Mouse (Mus musculus) embryonic facial prominence, embryonic 11.5 days (tissue): ENCODE measurements around the gene Vmn1r171. TPM values are rescaled to one million over a fixed set of nuclear protein-coding genes. Genes with fewer than 3 reads are reported as not detected.
"Not testable (repeated sequence)": the region's sequence is repeated elsewhere in the genome, so short reads cannot be mapped to it uniquely, and the experiment has no call there.

Source experiments
- ATAC-seq: fragments of 200-750 bp; cut with Nextera tagmentation; replicated peaks from 2 replicates; pipeline ENCODE4 v1.8.0; 2017; ENCODE audit warnings: low read depth; ENCODE audit not compliant: insufficient number of reproducible peaks, low FRiP score, low TSS enrichment
- DNase-seq: peaks from one replicate; pipeline ENCODE4 v3.0.0-alpha.2; 2015; ENCODE audit warnings: low spot score
- H3K27ac ChIP-seq: fragments of 300-500 bp; sonication (generic); replicated peaks from 2 replicates; pipeline ENCODE4 v1.5.1; 2014; ENCODE audit warnings: mild to moderate bottlenecking, low read depth, low read length, control low read depth
- H3K27me3 ChIP-seq: fragments of 300-500 bp; sonication (generic); 2 replicates; pipeline ENCODE4 v1.6.1; 2014; ENCODE audit warnings: mild to moderate bottlenecking, low read length, moderate library complexity, mixed read lengths; ENCODE audit not compliant: control insufficient read depth, insufficient read depth
- H3K36me3 ChIP-seq: fragments of 300-500 bp; sonication (generic); replicated peaks from 2 replicates; pipeline ENCODE4 v1.6.1; 2014; ENCODE audit warnings: low read depth, mild to moderate bottlenecking, low read length, moderate library complexity, mixed read lengths; ENCODE audit not compliant: control insufficient read depth, insufficient read depth
- H3K4me1 ChIP-seq: fragments of 300-500 bp; sonication (generic); 2 replicates; pipeline ENCODE4 v1.6.1; 2014; ENCODE audit warnings: low read length, mixed read lengths; ENCODE audit not compliant: control insufficient read depth, insufficient read depth
- H3K4me2 ChIP-seq: fragments of 300-500 bp; sonication (generic); 2 replicates; pipeline ENCODE4 v1.6.1; 2014; ENCODE audit warnings: low read depth, mild to moderate bottlenecking, control low read depth, low read length, moderate library complexity
- H3K4me3 ChIP-seq: fragments of 300-500 bp; sonication (generic); 2 replicates; pipeline ENCODE4 v1.5.1; 2014; ENCODE audit warnings: low read depth, low read length, control low read depth
- H3K9ac ChIP-seq: fragments of 300-500 bp; sonication (generic); replicated peaks from 2 replicates; pipeline ENCODE4 v1.6.1; 2014; ENCODE audit warnings: mild to moderate bottlenecking, control low read depth, low read length
- H3K9me3 ChIP-seq: fragments of 300-500 bp; sonication (generic); replicated peaks from 2 replicates; pipeline ENCODE4 v1.6.1; 2016; ENCODE audit warnings: mild to moderate bottlenecking, low read length, inconsistent platforms, mixed read lengths; ENCODE audit not compliant: control insufficient read depth
- WGBS: fragments of 180-500 bp; shearing (Covaris S2); extraction: QIAGEN DNeasy Blood & Tissue Kit; methylation state at CpG from one replicate; pipeline ENCODE4 v1.1.7; 2014; 5-methylcytosine and 5-hydroxymethylcytosine counted together
- polyA plus RNA-seq: library from polyadenylated mRNA; unstranded; fragments of >200 nt; fragmentation: Nextera tagmentation; extraction: Ambion mirVana; gene quantifications from 2 replicates; pipeline ENCODE4 v1.2.1, GENCODE M21; 2014

The Vmn1r171 gene
- not detected in 2 replicates for polyA plus RNA-seq

- DNase-seq, result no peak
- H3K9me3 ChIP-seq, result no peaks in the 10 kb centered on the region
- H3K36me3 ChIP-seq, result no peaks in the 10 kb centered on the region
- H3K9ac ChIP-seq, result no peak within 1 kb of the TSS
- no peak within 1 kb of the TSS for H3K4me2 ChIP-seq
- no peak for ATAC-seq
- no peaks in the 10 kb centered on the region for H3K4me1 ChIP-seq
- no peak within 1 kb of the TSS for H3K27ac ChIP-seq
- H3K27me3 ChIP-seq, result no peaks in the 10 kb centered on the region
- H3K4me3 ChIP-seq, result no peak within 1 kb of the TSS
Measured at GRCm38 (mm10) chr7:23630422-23630821, at the start of gene Vmn1r171. Gene Vmn1r171 (plus strand): TSS chr7:23630722.

- not testable (repeated sequence) for H3K4me1 ChIP-seq, H3K27ac ChIP-seq, H3K9me3 ChIP-seq, H3K4me2 ChIP-seq, H3K27me3 ChIP-seq, H3K36me3 ChIP-seq, H3K9ac ChIP-seq, ATAC-seq, DNase-seq, H3K4me3 ChIP-seq
- WGBS, result 33% methylated on average over 1 of the region's 1 CpGs
Measured at GRCm38 (mm10) chr7:23605875-23606274, 24.6 kb upstream of the Vmn1r171 start, which contains the start of gene Vmn1r170. Gene Vmn1r170 (plus strand): TSS chr7:23606175.

GRCm38 (mm10) chr7:23658016-23658415 is 27.5 kb downstream of the Vmn1r171 start, which contains the start of gene Vmn1r172:
Gene Vmn1r172 (plus strand): TSS chr7:23658316.
- 67% methylated on average over 2 of the region's 2 CpGs for WGBS
- Histone ChIP-seq H3K27me3 (no peaks in the 10 kb centered on the region), H3K4me2 (no peak within 1 kb of the TSS), H3K36me3 (no peaks in the 10 kb centered on the region), H3K4me1 (no peaks in the 10 kb centered on the region), H3K27ac (no peak within 1 kb of the TSS), H3K9ac (no peak within 1 kb of the TSS), H3K9me3 (no peaks in the 10 kb centered on the region), H3K4me3 (no peak within 1 kb of the TSS)
- no peak for ATAC-seq
- DNase-seq, result no peak

Other genes starting within 250 kb of the Vmn1r171 start
- not detected in 2 replicates for gene Nlrp5, start 244.8 kb upstream of the Vmn1r171 start, polyA plus RNA-seq
- not detected in 2 replicates for gene Vmn1r167, start 123.5 kb upstream of the Vmn1r171 start, polyA plus RNA-seq
- gene Vmn1r168, start 91.0 kb upstream of the Vmn1r171 start, polyA plus RNA-seq, result not detected in 2 replicates
- gene Vmn1r169, start 55.2 kb upstream of the Vmn1r171 start, polyA plus RNA-seq, result not detected in 2 replicates
- gene Vmn1r170, start 24.5 kb upstream of the Vmn1r171 start, polyA plus RNA-seq, result not detected in 2 replicates
- gene Vmn1r172, start 27.6 kb downstream of the Vmn1r171 start, polyA plus RNA-seq, result not detected in 2 replicates
- not detected in 2 replicates for gene Vmn1r173, start 70.0 kb downstream of the Vmn1r171 start, polyA plus RNA-seq
- gene Vmn1r174, start 121.5 kb downstream of the Vmn1r171 start, polyA plus RNA-seq, result not detected in 2 replicates
- not detected in 2 replicates for gene Vmn1r175, start 179.9 kb downstream of the Vmn1r171 start, polyA plus RNA-seq
- not detected in 2 replicates for gene Vmn1r176, start 206.7 kb downstream of the Vmn1r171 start, polyA plus RNA-seq
- gene Vmn1r177, start 235.7 kb downstream of the Vmn1r171 start, polyA plus RNA-seq, result not detected in 2 replicates